Mouse (Mus musculus) cortical plate, adult 2 months (tissue): Measurements from ENCODE around the gene C1qbp.

Source experiments
- CTCF ChIP-seq: fragments of 200-500 bp; IDR thresholded peaks from 2 replicates; pipeline ENCODE4 v1.5.1; 2011; ENCODE audit warnings: mild to moderate bottlenecking, control low read depth, low read length; ENCODE audit not compliant: insufficient read depth; ENCODE audit errors: extremely low read depth
- POLR2A ChIP-seq: fragments of 200-500 bp; IDR thresholded peaks from 2 replicates; pipeline ENCODE4 v1.6.1; 2011; ENCODE audit warnings: mild to moderate bottlenecking, low read length, control low read depth; ENCODE audit not compliant: insufficient read depth; ENCODE audit errors: extremely low read depth

DNA sequence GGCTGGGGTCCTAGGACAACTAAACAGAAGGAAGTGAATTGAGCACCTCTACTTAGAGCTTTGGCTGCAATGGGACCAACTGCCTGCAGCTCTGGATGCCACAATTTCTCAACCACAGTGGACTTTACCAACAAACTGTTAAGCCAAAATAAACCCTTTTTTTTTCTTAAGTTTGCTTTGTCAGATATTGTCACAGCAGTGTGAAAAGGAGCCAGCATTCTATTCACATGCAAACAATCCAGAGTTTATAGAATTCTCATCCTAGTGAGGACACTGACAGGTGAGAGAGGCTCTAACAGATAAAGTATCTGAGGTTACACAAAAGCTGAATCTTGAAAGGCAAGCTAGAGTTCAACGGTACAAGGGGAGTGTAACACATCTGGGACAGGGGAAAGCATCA is 34.2 kb upstream of the C1qbp start:
- TF ChIP-seq CTCF (no peak), POLR2A (no peak)
